Mouse (Mus musculus): Measurements from ENCODE around the gene Wdhd1.

Gene Wdhd1

GRCm38 (mm10) chr14:47221567-47221966 lies 55.1 kb downstream of the Wdhd1 start:
- in situ Hi-C loops (cut with MboI), result no loop called here

GRCm38 (mm10) chr14:47220231-47221025 lies 56.2 kb downstream of the Wdhd1 start:
- in situ Hi-C loops (cut with MboI), result no loop called here

- in situ Hi-C loops (cut with MboI), result no loop called here
Observed at GRCm38 (mm10) chr14:47218766-47219606, 57.7 kb downstream of the Wdhd1 start.

GRCm38 (mm10) chr14:47216541-47216940 lies 60.1 kb downstream of the Wdhd1 start:
- in situ Hi-C loops (cut with MboI), result no loop called here

GRCm38 (mm10) chr14:47214367-47214766 lies 62.3 kb downstream of the Wdhd1 start:
- in situ Hi-C loops (cut with MboI), result no loop called here

- in situ Hi-C loops (cut with MboI), result no loop called here
Observed at GRCm38 (mm10) chr14:47213305-47213704, 63.4 kb downstream of the Wdhd1 start.

GRCm38 (mm10) chr14:47209669-47210164 lies 66.9 kb downstream of the Wdhd1 start:
- in situ Hi-C loops (cut with MboI), result no loop called here

GRCm38 (mm10) chr14:47208564-47209493 lies 67.8 kb downstream of the Wdhd1 start:
- in situ Hi-C loops (cut with MboI), result no loop called here

- in situ Hi-C loops (cut with MboI), result no loop called here
Observed at GRCm38 (mm10) chr14:47206601-47207000, 70.1 kb downstream of the Wdhd1 start.

- in situ Hi-C loops (cut with MboI), result no loop called here
Observed at GRCm38 (mm10) chr14:47205270-47205972, 71.2 kb downstream of the Wdhd1 start.

- in situ Hi-C loops (cut with MboI), result no loop called here
Observed at GRCm38 (mm10) chr14:47197340-47197739, 79.3 kb downstream of the Wdhd1 start.

- in situ Hi-C loops (cut with MboI), result no loop called here
Observed at GRCm38 (mm10) chr14:47196711-47197110, 79.9 kb downstream of the Wdhd1 start.

GRCm38 (mm10) chr14:47194096-47194495 lies 82.6 kb downstream of the Wdhd1 start:
- in situ Hi-C loops (cut with MboI), result no loop called here

GRCm38 (mm10) chr14:47193506-47193905 lies 83.2 kb downstream of the Wdhd1 start:
- in situ Hi-C loops (cut with MboI), result no loop called here

GRCm38 (mm10) chr14:47191861-47192260 lies 84.8 kb downstream of the Wdhd1 start:
- in situ Hi-C loops (cut with MboI), result no loop called here
